Mouse (Mus musculus) lung, embryonic 16.5 days (tissue): ENCODE measurements around the gene Guca1b. TPM values are rescaled to one million over a fixed set of nuclear protein-coding genes. Genes with fewer than 3 reads are reported as not detected.
"Not testable (repeated sequence)": the region's sequence is repeated elsewhere in the genome, so short reads cannot be mapped to it uniquely, and the experiment has no call there.

Source experiments
- ATAC-seq: fragments of 200-750 bp; cut with Nextera tagmentation; 2 replicates; pipeline ENCODE4 v1.8.0; 2017; ENCODE audit warnings: low read depth, mild to moderate bottlenecking, moderate library complexity
- H3K27ac ChIP-seq: fragments of 300-500 bp; sonication (generic); 2 replicates; pipeline ENCODE4 v1.5.1; 2014; ENCODE audit warnings: mild to moderate bottlenecking, control low read depth, low read length
- H3K27me3 ChIP-seq: fragments of 300-500 bp; sonication (generic); 2 replicates; pipeline ENCODE4 v1.6.1; 2014; ENCODE audit warnings: low read depth, low read length, mixed read lengths; ENCODE audit not compliant: control insufficient read depth, insufficient read depth
- H3K36me3 ChIP-seq: fragments of 300-500 bp; sonication (generic); 2 replicates; pipeline ENCODE4 v1.6.1; 2014; ENCODE audit warnings: low read length; ENCODE audit not compliant: control insufficient read depth, insufficient read depth
- H3K4me1 ChIP-seq: fragments of 300-500 bp; sonication (generic); replicated peaks from 2 replicates; pipeline ENCODE4 v1.6.1; 2014; ENCODE audit warnings: low read length, mixed read lengths; ENCODE audit not compliant: control insufficient read depth, insufficient read depth
- H3K4me2 ChIP-seq: fragments of 300-500 bp; sonication (generic); 2 replicates; pipeline ENCODE4 v1.6.1; 2014; ENCODE audit warnings: low read depth, low read length, control low read depth
- H3K4me3 ChIP-seq: fragments of 300-500 bp; sonication (generic); 2 replicates; pipeline ENCODE4 v1.5.1; 2014; ENCODE audit warnings: mild to moderate bottlenecking, low read length, control low read depth
- H3K9ac ChIP-seq: fragments of 300-500 bp; sonication (generic); 2 replicates; pipeline ENCODE4 v1.6.1; 2014; ENCODE audit warnings: low read length, control low read depth
- H3K9me3 ChIP-seq: fragments of 300-500 bp; sonication (generic); 2 replicates; pipeline ENCODE4 v1.6.1; 2016; ENCODE audit warnings: low read length; ENCODE audit not compliant: control insufficient read depth
- WGBS: fragments of 180-500 bp; shearing (Covaris S2); extraction: QIAGEN DNeasy Blood & Tissue Kit; methylation state at CpG from one replicate; pipeline ENCODE4 v1.1.7; 2014; 5-methylcytosine and 5-hydroxymethylcytosine counted together
- polyA plus RNA-seq: library from polyadenylated mRNA; unstranded; fragments of >200 nt; fragmentation: Nextera tagmentation; extraction: Ambion mirVana; gene quantifications from 2 replicates; pipeline ENCODE4 v1.2.1, GENCODE M21; 2015

Gene Guca1b
- polyA plus RNA-seq, 1 experiment from 2014 or later = 0.68 TPM

- no peak for ATAC-seq
- H3K36me3 ChIP-seq = no peaks in the 10 kb centered on the region
- 50% methylated on average over 10 of the region's 10 CpGs for WGBS
- H3K4me2 ChIP-seq = no peak within 1 kb of the TSS
- no peaks in the 10 kb centered on the region for H3K9me3 ChIP-seq
- no peak within 1 kb of the TSS for H3K9ac ChIP-seq
- H3K27ac ChIP-seq = no peak within 1 kb of the TSS
- H3K27me3 ChIP-seq = peaks cover 5% of the 10 kb centered on the region; the same call in 1 of the 2 replicates
- H3K4me3 ChIP-seq = no peak within 1 kb of the TSS
- peaks cover 3% of the 10 kb centered on the region for H3K4me1 ChIP-seq
Observed at GRCm38 (mm10) chr17:47400451-47400850, 15.3 kb downstream of the Guca1b start, which contains the start of gene Guca1a. Gene Guca1a, minus strand, starts transcription at chr17:47400584.

- no peak for ATAC-seq
- no peak overlapping the region for H3K9ac ChIP-seq
- no peaks in the 10 kb centered on the region for H3K4me1 ChIP-seq
- H3K27ac ChIP-seq = no peak overlapping the region
- no peak overlapping the region for H3K4me2 ChIP-seq
- H3K4me3 ChIP-seq = no peak overlapping the region
- H3K9me3 ChIP-seq = no peaks in the 10 kb centered on the region
- H3K27me3 ChIP-seq = peaks cover 23% of the 10 kb centered on the region
- 56% methylated on average over 10 of the region's 10 CpGs for WGBS
- no peaks in the 10 kb centered on the region for H3K36me3 ChIP-seq
Observed at GRCm38 (mm10) chr17:47407717-47408557, 22.7 kb downstream of the Guca1b start.

DNA sequence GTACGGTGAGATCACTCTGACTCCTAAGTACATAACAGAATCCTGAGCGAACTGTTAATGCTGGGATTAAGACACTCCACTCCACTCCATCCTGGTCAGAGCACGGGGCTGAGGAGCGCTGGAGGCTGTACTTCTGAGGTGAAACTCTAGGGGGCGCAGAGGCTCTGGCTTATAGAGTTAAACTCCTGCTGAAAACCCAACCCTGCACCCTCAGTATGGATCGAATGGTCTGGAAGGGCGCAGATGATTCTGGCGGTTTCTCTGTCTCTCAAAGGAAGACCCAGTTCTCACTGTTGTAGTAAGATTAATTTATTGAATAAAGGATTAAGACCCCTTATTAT, 23.3 kb downstream of the Guca1b start:
- 14% methylated on average over 8 of the region's 8 CpGs for WGBS
- no peak overlapping the region for H3K27ac ChIP-seq
- no peak overlapping the region for H3K4me3 ChIP-seq
- H3K9ac ChIP-seq = no peak overlapping the region
- H3K4me2 ChIP-seq = no peak overlapping the region
- ATAC-seq = peak; percentile 74
- no peaks in the 10 kb centered on the region for H3K4me1 ChIP-seq
- H3K9me3 ChIP-seq = no peaks in the 10 kb centered on the region
- no peaks in the 10 kb centered on the region for H3K36me3 ChIP-seq
- peaks cover 23% of the 10 kb centered on the region for H3K27me3 ChIP-seq

DNA sequence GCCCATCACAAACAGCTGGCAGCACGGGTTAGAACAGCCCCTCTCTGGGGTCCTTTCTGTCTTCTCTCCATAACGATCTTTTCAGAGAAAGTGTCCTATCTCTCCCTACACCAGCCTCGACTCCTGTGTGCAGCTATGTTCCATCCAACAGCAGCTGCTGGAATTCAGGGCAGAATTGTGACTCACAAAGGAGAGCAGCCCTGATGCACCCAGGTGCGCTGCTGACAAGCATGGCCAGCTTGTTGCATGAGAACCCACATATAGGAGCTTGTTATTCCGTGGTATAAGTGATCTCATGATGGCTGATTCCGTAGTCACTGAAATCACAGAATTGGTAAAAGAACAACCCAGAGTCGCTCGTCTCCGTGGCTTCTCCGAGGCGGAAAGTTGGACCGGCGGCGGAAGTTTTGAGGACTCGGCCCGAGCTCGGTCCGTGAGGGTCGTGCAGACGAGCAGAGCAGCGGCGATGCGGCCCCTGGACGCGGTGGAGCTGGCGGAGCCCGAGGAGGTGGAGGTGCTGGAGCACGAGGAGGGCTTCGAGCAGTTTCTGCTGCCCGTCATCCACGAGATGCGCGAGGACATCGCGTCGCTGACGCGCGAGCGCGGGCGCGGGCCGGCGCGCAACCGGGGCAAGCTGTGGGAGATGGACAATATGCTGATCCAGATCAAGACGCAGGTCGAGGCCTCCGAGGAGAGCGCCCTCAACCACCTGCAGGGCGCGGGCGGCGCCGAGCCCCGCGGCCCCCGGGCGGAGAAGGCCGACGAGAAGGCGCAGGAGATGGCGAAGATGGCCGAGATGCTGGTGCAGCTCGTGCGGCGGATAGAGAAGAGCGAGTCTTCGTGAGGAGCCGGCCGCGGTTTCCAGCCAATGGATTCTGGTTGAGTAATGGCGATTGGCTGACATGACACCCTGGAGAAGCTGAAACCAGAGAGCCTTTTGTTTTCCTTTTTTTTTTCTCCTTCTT, 25.0 kb downstream of the Guca1b start:
- Histone ChIP-seq H3K4me3 (peak overlapping the region; percentile 41), H3K27me3 (peaks cover 23% of the 10 kb centered on the region)

GRCm38 (mm10) chr17:47420195-47420594, 35.0 kb downstream of the Guca1b start:
- Histone ChIP-seq H3K4me3 (no peak overlapping the region), H3K4me1 (0 out of 2 replicates have a peak, but pooled peaks cover 4% of the 10 kb centered on the region), H3K9ac (no peak overlapping the region), H3K4me2 (no peak overlapping the region), H3K36me3 (no peaks in the 10 kb centered on the region), H3K27me3 (no peaks in the 10 kb centered on the region), H3K9me3 (no peaks in the 10 kb centered on the region), H3K27ac (no peak overlapping the region)
- 68% methylated on average over 2 of the region's 2 CpGs for WGBS
- ATAC-seq = no peak

More for the DNA sequence above, 25.0 kb downstream of the Guca1b start:
- H3K4me1 ChIP-seq, H3K36me3 ChIP-seq, H3K27ac ChIP-seq, H3K9me3 ChIP-seq, H3K9ac ChIP-seq: not testable (repeated sequence)
- ATAC-seq = peak; percentile 54; the same call in 1 of the 2 replicates
- 2% methylated on average over 71 of the region's 74 CpGs for WGBS
- peak overlapping the region; percentile 64 for H3K4me2 ChIP-seq

DNA sequence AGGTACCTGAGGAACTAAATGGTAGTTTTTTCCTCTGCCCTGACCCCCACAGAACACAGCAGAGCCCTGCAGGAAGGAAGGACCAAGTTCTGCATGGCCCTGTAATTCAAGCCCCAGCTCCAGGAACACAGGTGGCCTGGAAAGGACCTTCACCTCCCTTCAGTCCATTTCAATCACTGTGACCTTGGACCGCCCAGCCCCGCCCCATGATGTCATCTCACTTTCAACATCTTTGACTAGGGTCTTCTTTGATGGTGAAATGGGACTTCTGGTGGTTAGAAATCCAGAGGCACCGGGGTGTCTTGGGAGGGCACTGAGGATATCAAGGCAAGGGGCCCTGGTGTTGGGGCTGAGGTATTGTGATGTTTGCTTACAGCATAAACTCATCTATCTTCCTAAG, 36.4 kb downstream of the Guca1b start:
- Histone ChIP-seq H3K4me3 (no peak overlapping the region), H3K27me3 (no peaks in the 10 kb centered on the region), H3K4me1 (0 out of 2 replicates have a peak, but pooled peaks cover 4% of the 10 kb centered on the region), H3K9ac (no peak overlapping the region), H3K4me2 (no peak overlapping the region), H3K9me3 (no peaks in the 10 kb centered on the region), H3K27ac (no peak overlapping the region), H3K36me3 (no peaks in the 10 kb centered on the region)
- ATAC-seq = no peak
- WGBS = 66% methylated on average over 3 of the region's 3 CpGs

- not testable (repeated sequence) for H3K27me3 ChIP-seq, H3K4me1 ChIP-seq, H3K27ac ChIP-seq, H3K9me3 ChIP-seq, ATAC-seq, H3K4me2 ChIP-seq, H3K4me3 ChIP-seq, H3K36me3 ChIP-seq, H3K9ac ChIP-seq
- 95% methylated on average over 1 of the region's 1 CpGs for WGBS
Observed at GRCm38 (mm10) chr17:47422616-47423015, 37.4 kb downstream of the Guca1b start.

DNA sequence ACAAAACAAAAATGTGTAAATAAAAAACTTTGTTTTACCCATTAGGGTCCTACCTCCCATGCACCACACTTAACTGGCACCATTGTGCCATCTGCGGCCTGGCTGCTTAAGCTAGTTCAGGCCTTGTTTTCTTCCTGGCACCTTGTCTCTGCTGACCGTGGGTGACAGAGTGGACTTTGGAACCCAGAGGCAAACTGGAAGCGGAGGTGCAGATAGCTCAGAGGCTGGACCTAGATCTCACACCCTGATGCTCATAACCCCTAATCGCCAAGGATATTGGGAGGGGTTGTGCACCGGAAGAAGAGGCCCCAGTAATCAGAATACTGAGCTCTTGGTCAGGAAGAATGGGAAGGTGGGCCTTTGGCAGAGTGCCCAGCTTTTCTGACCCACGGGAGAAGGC, 39.0 kb downstream of the Guca1b start:
- Histone ChIP-seq H3K9me3 (no peaks in the 10 kb centered on the region), H3K4me3 (no peak overlapping the region), H3K9ac (no peak overlapping the region), H3K36me3 (no peaks in the 10 kb centered on the region), H3K4me1 (peaks cover 12% of the 10 kb centered on the region), H3K27ac (no peak overlapping the region), H3K4me2 (no peak overlapping the region), H3K27me3 (no peaks in the 10 kb centered on the region)
- ATAC-seq = no peak
- WGBS = 55% methylated on average over 6 of the region's 6 CpGs

- no peak overlapping the region for H3K4me3 ChIP-seq
- H3K36me3 ChIP-seq = no peaks in the 10 kb centered on the region
- no peaks in the 10 kb centered on the region for H3K27me3 ChIP-seq
- H3K9me3 ChIP-seq = no peaks in the 10 kb centered on the region
- 67% methylated on average over 6 of the region's 6 CpGs for WGBS
- H3K4me2 ChIP-seq = no peak overlapping the region
- no peak overlapping the region for H3K27ac ChIP-seq
- ATAC-seq = no peak
- no peak overlapping the region for H3K9ac ChIP-seq
- peaks cover 14% of the 10 kb centered on the region for H3K4me1 ChIP-seq
Observed at GRCm38 (mm10) chr17:47427316-47427715, 42.1 kb downstream of the Guca1b start.
